Mouse (Mus musculus) limb, embryonic 14.5 days (tissue): ENCODE data around the gene Ppp6c. TPM values are rescaled to one million over a fixed set of nuclear protein-coding genes. Genes with fewer than 3 reads are reported as not detected.
A peak's percentile ranks its signal among the peaks of the same experiment; 100 is the strongest.

ENCODE experiments used
- ATAC-seq: fragments of 200-750 bp; cut with Nextera tagmentation; 2 replicates; pipeline ENCODE4 v1.8.0; 2017; ENCODE audit warnings: low read depth, moderate number of reproducible peaks, moderate TSS enrichment; ENCODE audit not compliant: low FRiP score
- DNase-seq: peaks from one replicate; pipeline ENCODE4 v3.0.0-alpha.2; 2015; ENCODE audit warnings: low spot score
- H3K27ac ChIP-seq: fragments of 300-500 bp; sonication (generic); replicated peaks from 2 replicates; pipeline ENCODE4 v1.5.1; 2014; ENCODE audit warnings: low read depth, mild to moderate bottlenecking, low read length, moderate library complexity, mixed read lengths
- H3K27me3 ChIP-seq: fragments of 300-500 bp; sonication (generic); 2 replicates; pipeline ENCODE4 v1.6.1; 2014; ENCODE audit warnings: low read length, mixed read lengths; ENCODE audit not compliant: control insufficient read depth, insufficient read depth
- H3K36me3 ChIP-seq: fragments of 300-500 bp; sonication (generic); 2 replicates; pipeline ENCODE4 v1.6.1; 2014; ENCODE audit warnings: mild to moderate bottlenecking, low read length, moderate library complexity, mixed read lengths; ENCODE audit not compliant: control insufficient read depth, insufficient read depth
- H3K4me1 ChIP-seq: fragments of 300-500 bp; sonication (generic); 2 replicates; pipeline ENCODE4 v1.6.1; 2014; ENCODE audit warnings: antibody characterized with exemption, low read length, mixed read lengths; ENCODE audit not compliant: control insufficient read depth, insufficient read depth
- H3K4me2 ChIP-seq: fragments of 300-500 bp; sonication (generic); replicated peaks from 2 replicates; pipeline ENCODE4 v1.6.1; 2014; ENCODE audit warnings: low read depth, mild to moderate bottlenecking, low read length, moderate library complexity; ENCODE audit not compliant: severe bottlenecking
- H3K4me3 ChIP-seq: fragments of 300-500 bp; sonication (generic); replicated peaks from 2 replicates; pipeline ENCODE4 v1.5.1; 2014; ENCODE audit warnings: low read length
- H3K9ac ChIP-seq: fragments of 300-500 bp; sonication (generic); 2 replicates; pipeline ENCODE4 v1.6.1; 2014; ENCODE audit warnings: mild to moderate bottlenecking, low read depth, low read length, moderate library complexity; ENCODE audit not compliant: severe bottlenecking
- H3K9me3 ChIP-seq: fragments of 300-500 bp; sonication (generic); 2 replicates; pipeline ENCODE4 v1.6.1; 2016; ENCODE audit warnings: low read length; ENCODE audit not compliant: control insufficient read depth
- POLR2A ChIP-seq: fragments of 200-500 bp; IDR thresholded peaks from 2 replicates; pipeline ENCODE4 v1.8.0; 2012; ENCODE audit warnings: inconsistent platforms, mild to moderate bottlenecking, moderate library complexity, borderline replicate concordance; ENCODE audit not compliant: insufficient read depth, insufficient read length; ENCODE audit errors: extremely low read depth
- WGBS: fragments of 180-500 bp; shearing (Covaris S2); extraction: QIAGEN DNeasy Blood & Tissue Kit; methylation state at CpG from one replicate; pipeline ENCODE4 v1.1.7; 2014; 5-methylcytosine and 5-hydroxymethylcytosine counted together
- polyA plus RNA-seq, 2 experiments: library from polyadenylated mRNA; depleted of rRNA in 1 of 2; stranded (reverse) in 1 of 2; unstranded in 1 of 2; fragments of >200 nt; fragmentation: Nextera tagmentation in 1 of 2; extraction: Ambion mirVana in 1 of 2; gene quantifications; 2 replicates each; pipeline versions ENCODE4 v1.2.1 to v1.2.3; 2012 to 2014

Gene Ppp6c
- polyA plus RNA-seq, 2 experiments, result 50.3 to 74.4 TPM

GRCm38 (mm10) chr2:39160996-39161395 is 65.3 kb downstream of the Ppp6c start:
- ATAC-seq, result no peak
- TF ChIP-seq POLR2A, result no peak
- H3K4me1 ChIP-seq, result no peaks in the 10 kb centered on the region
- no peak overlapping the region for H3K4me3 ChIP-seq
- H3K27ac ChIP-seq, result no peak overlapping the region
- no peaks in the 10 kb centered on the region for H3K27me3 ChIP-seq
- DNase-seq, result no peak
- peaks cover 9% of the 10 kb centered on the region; the same call in 1 of the 2 replicates for H3K36me3 ChIP-seq
- WGBS, result 88% methylated on average over 1 of the region's 1 CpGs
- H3K9ac ChIP-seq, result no peak overlapping the region
- no peak overlapping the region for H3K4me2 ChIP-seq
- H3K9me3 ChIP-seq, result no peaks in the 10 kb centered on the region

- H3K4me2 ChIP-seq, result no peak overlapping the region
- WGBS, result 84% methylated on average over 1 of the region's 1 CpGs
- no peak overlapping the region for H3K9ac ChIP-seq
- H3K4me3 ChIP-seq, result no peak overlapping the region
- no peaks in the 10 kb centered on the region for H3K9me3 ChIP-seq
- no peaks in the 10 kb centered on the region for H3K27me3 ChIP-seq
- no peaks in the 10 kb centered on the region for H3K4me1 ChIP-seq
- DNase-seq (peak; percentile 21), ATAC-seq (no peak)
- H3K27ac ChIP-seq, result no peak overlapping the region
- H3K36me3 ChIP-seq, result peaks cover 9% of the 10 kb centered on the region; the same call in 1 of the 2 replicates
- no peak for TF ChIP-seq POLR2A
Observed at GRCm38 (mm10) chr2:39157916-39158315, 68.3 kb downstream of the Ppp6c start.

GRCm38 (mm10) chr2:39156821-39157220 is 69.4 kb downstream of the Ppp6c start:
- 88% methylated on average over 1 of the region's 1 CpGs for WGBS
- H3K9ac ChIP-seq, result no peak overlapping the region
- H3K27ac ChIP-seq, result no peak overlapping the region
- H3K9me3 ChIP-seq, result no peaks in the 10 kb centered on the region
- H3K4me1 ChIP-seq, result no peaks in the 10 kb centered on the region
- no peak for TF ChIP-seq POLR2A
- peaks cover 9% of the 10 kb centered on the region; the same call in 1 of the 2 replicates for H3K36me3 ChIP-seq
- H3K4me2 ChIP-seq, result no peak overlapping the region
- DNase-seq (no peak), ATAC-seq (no peak)
- no peak overlapping the region for H3K4me3 ChIP-seq
- H3K27me3 ChIP-seq, result no peaks in the 10 kb centered on the region

GRCm38 (mm10) chr2:39150943-39151342 is 75.3 kb downstream of the Ppp6c start:
- WGBS, result 60% methylated on average over 2 of the region's 2 CpGs
- Histone ChIP-seq H3K4me3 (no peak overlapping the region), H3K4me1 (no peaks in the 10 kb centered on the region), H3K9me3 (no peaks in the 10 kb centered on the region), H3K27ac (no peak overlapping the region), H3K9ac (no peak overlapping the region), H3K27me3 (no peaks in the 10 kb centered on the region), H3K36me3 (peaks cover 4% of the 10 kb centered on the region; the same call in 1 of the 2 replicates), H3K4me2 (no peak overlapping the region)
- TF ChIP-seq POLR2A, result no peak
- DNase-seq (no peak), ATAC-seq (no peak)

- DNase-seq, result no peak
- TF ChIP-seq POLR2A, result no peak
- H3K9me3 ChIP-seq, result no peaks in the 10 kb centered on the region
- H3K27ac ChIP-seq, result no peak overlapping the region
- no peak overlapping the region for H3K4me2 ChIP-seq
- 46% methylated on average over 2 of the region's 2 CpGs for WGBS
- H3K4me1 ChIP-seq, result no peaks in the 10 kb centered on the region
- no peak overlapping the region for H3K4me3 ChIP-seq
- H3K27me3 ChIP-seq, result no peaks in the 10 kb centered on the region
- peaks cover 4% of the 10 kb centered on the region for H3K36me3 ChIP-seq
- ATAC-seq, result no peak
- no peak overlapping the region for H3K9ac ChIP-seq
Observed at GRCm38 (mm10) chr2:39148075-39148474, 78.2 kb downstream of the Ppp6c start.

GRCm38 (mm10) chr2:39146469-39146868 is 79.8 kb downstream of the Ppp6c start:
- 95% methylated on average over 1 of the region's 1 CpGs for WGBS
- no peak overlapping the region for H3K4me2 ChIP-seq
- H3K36me3 ChIP-seq, result peaks cover 4% of the 10 kb centered on the region
- H3K9me3 ChIP-seq, result no peaks in the 10 kb centered on the region
- H3K9ac ChIP-seq, result no peak overlapping the region
- H3K4me1 ChIP-seq, result no peaks in the 10 kb centered on the region
- ATAC-seq (no peak), DNase-seq (no peak)
- TF ChIP-seq POLR2A, result no peak
- H3K4me3 ChIP-seq, result no peak overlapping the region
- H3K27me3 ChIP-seq, result no peaks in the 10 kb centered on the region
- H3K27ac ChIP-seq, result no peak overlapping the region

Other genes starting within 250 kb of the Ppp6c start
- 0.58 and 0.98 TPM in 2 replicates for gene Wdr38, start 229.0 kb downstream of the Ppp6c start, polyA plus RNA-seq (2012; rRNA removed)
- 1.3 TPM in 2 replicates for gene Wdr38, start 229.0 kb downstream of the Ppp6c start, polyA plus RNA-seq (2014; fragmentation: Nextera tagmentation; extraction: Ambion mirVana)
- gene Arpc5l, start 221.1 kb downstream of the Ppp6c start, polyA plus RNA-seq (2012; rRNA removed), result 49.8 and 61.7 TPM in 2 replicates
- 116 and 122 TPM in 2 replicates for gene Arpc5l, start 221.1 kb downstream of the Ppp6c start, polyA plus RNA-seq (2014; fragmentation: Nextera tagmentation; extraction: Ambion mirVana)
- 448 and 806 TPM in 2 replicates for gene Rpl35, start 220.8 kb downstream of the Ppp6c start, polyA plus RNA-seq (2012; rRNA removed)
- gene Rpl35, start 220.8 kb downstream of the Ppp6c start, polyA plus RNA-seq (2014; fragmentation: Nextera tagmentation; extraction: Ambion mirVana), result 1,031 and 1,116 TPM in 2 replicates
- 36.7 and 37.9 TPM in 2 replicates for gene Golga1, start 160.9 kb downstream of the Ppp6c start, polyA plus RNA-seq (2012; rRNA removed)
- 30.9 and 32.3 TPM in 2 replicates for gene Golga1, start 160.9 kb downstream of the Ppp6c start, polyA plus RNA-seq (2014; fragmentation: Nextera tagmentation; extraction: Ambion mirVana)
- 14.7 and 15.3 TPM in 2 replicates for gene Scai, start 35.7 kb downstream of the Ppp6c start, polyA plus RNA-seq (2012; rRNA removed)
- gene Scai, start 35.7 kb downstream of the Ppp6c start, polyA plus RNA-seq (2014; fragmentation: Nextera tagmentation; extraction: Ambion mirVana), result 12.1 and 13.4 TPM in 2 replicates